Mouse (Mus musculus) v-Abl transformed pro-B cells (cell line): ENCODE results near the gene Slc5a9.

Source experiments
- in situ Hi-C, 2 experiments: fragments of 400-800 bp; cut with MboI; formaldehyde crosslinking; loops; one replicate each; pipeline ENCODE4 v1.15.1; 2025; ENCODE audit not compliant: unreplicated experiment in 2 of 2

The Slc5a9 gene

DNA sequence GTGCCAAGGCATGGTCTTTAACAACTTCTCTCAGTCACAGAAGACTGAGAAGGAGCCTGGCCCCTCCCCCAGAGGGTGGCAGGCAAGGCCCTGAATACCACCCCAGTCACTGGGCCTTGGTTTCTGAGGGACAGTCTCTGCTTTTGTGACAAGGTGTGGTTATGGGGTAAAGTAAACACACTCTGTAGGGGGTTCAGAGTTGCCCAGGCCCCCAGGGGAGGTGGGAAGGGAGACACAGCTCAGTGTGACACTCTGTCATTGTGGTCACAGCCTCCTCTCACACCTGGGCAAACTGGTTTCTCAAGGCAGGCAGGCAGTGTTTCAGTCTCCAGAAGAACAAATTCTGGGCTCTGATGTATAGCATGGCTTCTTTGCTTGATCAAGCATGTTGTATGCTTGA, at the start of gene Slc5a9:
TSS of gene Slc5a9 (minus strand) at position 144 of the 400 bp plus-strand sequence.
- in situ Hi-C loops = loop anchor here (25.0 kb wide), 2 partner anchors 760 to 1535 kb away; no protein-coding TSS in a partner anchor

DNA sequence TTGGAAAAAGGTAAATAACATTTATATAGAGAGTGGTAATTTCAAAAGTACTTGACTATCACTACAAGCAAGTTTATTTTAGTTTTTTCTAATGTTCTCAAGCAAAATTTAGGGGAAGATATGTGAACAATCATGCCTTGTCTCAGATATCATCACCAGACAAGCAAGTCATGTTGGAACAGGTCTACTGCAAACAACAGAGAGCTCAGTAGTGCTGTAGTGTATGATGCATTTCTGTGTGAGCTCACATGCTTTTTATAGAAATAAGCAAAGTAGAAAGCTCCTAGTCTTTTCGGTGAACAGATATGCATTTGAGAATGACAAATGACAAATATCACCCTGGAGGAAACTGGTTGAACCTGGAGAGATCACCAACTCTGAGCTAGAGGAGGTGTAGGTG, 16.4 kb upstream of the Slc5a9 start, which contains the start of gene Skint8:
TSS of gene Skint8 (plus strand) at position 301 of the 400 bp plus-strand sequence.
- in situ Hi-C loops = loop anchor here (25.0 kb wide), 2 partner anchors 743 to 1518 kb away; no protein-coding TSS in a partner anchor

DNA sequence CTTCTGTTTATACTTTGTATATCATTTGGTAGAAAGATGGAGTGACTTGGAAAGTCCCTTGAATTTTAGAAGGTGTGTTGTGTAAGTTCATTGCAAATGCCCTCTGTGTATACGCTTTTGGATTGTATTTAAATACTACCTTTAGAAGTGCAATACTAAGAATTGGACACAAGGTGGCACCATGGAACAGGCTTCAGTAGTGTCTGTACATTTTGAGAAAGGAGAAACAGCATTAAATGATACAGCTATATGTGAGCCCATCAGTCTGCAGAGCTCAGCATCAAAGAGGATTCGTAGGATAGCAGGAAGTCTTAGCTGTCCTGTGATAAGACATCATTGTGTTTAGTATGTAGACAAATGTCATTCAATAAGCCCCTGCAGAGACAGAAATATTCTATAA, 5.2 kb upstream of the Slc5a9 start:
- in situ Hi-C loops = loop anchor here (5.0 to 25.0 kb wide), 3 partner anchors 54 to 1529 kb away; no protein-coding TSS in a partner anchor

DNA sequence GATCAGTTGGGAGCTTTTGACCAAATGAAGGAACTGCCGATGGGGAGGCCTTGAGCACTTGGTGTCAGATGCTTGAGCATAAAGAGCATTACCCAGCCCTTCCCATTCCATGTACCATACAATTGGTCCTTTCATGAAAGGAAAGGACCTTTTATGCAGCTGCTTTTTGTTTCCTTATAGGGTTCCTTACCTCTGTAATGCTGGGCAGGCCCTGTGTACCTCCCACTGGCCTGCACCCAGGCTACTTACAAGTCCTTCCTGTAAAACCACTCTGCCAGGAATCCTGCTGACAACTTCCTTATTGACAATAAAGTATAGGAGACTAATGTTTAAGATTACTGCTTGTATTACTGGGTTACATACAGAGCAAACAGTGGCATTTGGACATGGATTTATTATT, 1.2 kb downstream of the Slc5a9 start:
- in situ Hi-C loops = loop anchor here (25.0 kb wide), 2 partner anchors 761 to 1536 kb away; no protein-coding TSS in a partner anchor

DNA sequence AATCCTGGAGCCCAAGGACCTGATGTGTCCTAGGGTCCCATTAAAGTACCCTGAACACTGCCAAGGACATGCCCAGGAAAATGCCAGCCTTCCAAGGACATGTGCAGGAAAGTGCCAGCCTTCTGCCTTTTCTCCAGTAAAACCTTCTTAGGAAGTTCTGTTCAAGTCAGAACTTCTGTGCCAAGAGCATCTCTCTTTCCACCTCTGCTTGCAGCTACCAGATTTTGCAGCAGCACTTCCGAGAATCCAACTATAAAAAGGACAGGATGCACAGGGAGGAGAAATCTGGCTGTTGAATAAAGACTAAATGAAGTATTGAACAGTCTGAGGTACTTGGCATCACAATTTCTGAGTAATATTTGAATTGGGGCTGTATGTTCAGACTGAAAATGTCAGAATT, 2.2 kb downstream of the Slc5a9 start:
- in situ Hi-C loops = loop anchor here (25.0 kb wide), 2 partner anchors 762 to 1537 kb away; no protein-coding TSS in a partner anchor

DNA sequence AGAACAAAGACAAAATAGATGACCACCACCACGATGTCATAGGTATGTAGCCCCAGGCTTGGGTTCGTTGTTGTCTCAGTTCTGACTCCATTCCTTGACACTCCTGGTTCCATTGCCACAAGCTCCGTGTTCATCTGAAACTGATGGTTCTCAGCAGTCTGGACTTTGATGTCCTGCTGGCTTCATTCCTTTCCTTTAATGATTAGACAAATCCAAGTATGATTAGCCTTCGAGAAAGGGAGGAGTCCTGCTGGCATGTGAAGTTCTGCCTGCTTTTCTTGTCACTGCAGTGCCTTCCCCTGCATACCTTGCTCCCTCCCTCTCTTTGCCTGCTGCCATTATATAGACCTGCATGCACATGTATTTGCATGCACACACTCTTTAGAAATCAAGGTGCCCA, 4.2 kb downstream of the Slc5a9 start:
- in situ Hi-C loops = loop anchor here in 1 of 2 experiments (25.0 kb wide), 1 partner anchor 1539 kb away; no protein-coding TSS in a partner anchor

DNA sequence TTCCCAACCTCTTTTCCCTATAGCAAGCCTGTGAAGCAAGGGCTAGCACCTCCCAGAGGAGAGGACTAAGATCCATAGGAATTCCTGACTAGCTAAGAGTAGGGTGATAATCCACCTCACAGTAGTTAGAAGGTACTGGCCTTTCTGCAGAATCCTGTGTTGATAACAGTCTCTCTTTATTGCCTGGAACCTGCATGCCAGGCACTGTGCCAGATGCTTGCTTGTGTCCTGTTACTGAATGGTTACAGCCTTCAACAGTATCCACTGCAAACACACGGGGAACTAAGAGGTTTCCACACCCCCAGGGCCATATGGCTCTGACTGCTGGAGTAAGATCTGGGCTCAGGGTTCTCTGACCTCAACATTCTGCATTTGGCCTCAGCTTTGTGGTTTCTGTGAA, 5.0 kb downstream of the Slc5a9 start:
- in situ Hi-C loops = loop anchor here in 1 of 2 experiments (25.0 kb wide), 1 partner anchor 1540 kb away; no protein-coding TSS in a partner anchor

DNA sequence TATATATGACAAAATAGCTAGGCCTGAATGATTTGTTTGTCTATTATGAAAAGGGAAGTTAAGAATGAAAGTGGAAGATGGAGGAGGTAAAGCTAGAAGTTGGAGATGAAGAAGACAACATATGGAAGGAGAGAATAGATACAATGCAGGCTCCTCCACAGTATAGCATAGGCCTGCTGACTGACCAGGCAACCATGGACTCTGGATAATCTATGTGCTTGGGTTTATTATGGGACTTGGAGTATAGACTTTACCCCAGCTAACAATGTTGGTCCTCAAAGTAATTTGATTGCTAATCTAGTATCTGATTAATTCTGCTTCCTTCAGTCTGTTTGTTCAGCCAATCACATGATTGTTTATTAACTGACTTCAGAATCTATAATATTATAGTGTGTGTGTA, 10.6 kb downstream of the Slc5a9 start:
- in situ Hi-C loops = loop anchor here in 1 of 2 experiments (25.0 kb wide), 1 partner anchor 1545 kb away; no protein-coding TSS in a partner anchor

DNA sequence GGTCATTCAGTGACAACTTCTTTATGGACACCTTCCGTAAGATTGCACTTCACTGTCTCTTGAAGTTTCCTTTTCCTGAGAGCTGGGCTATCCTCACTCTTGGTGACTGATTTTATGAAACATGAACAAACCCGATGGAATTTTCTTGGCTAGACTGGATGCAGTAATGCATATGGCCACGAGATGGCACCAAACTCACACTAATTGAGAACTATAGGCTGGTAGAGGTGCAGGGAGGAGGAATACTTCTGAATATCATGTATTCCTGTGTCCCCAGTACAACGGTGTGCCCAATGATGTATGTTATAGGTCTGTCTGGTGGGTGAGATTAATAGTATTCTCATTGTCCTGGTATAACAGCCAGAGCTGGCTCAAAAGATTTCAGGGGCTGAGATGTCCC, 16.1 kb downstream of the Slc5a9 start:
- in situ Hi-C loops = loop anchor here in 1 of 2 experiments (5.0 to 25.0 kb wide), 2 partner anchors 199 to 1551 kb away; no protein-coding TSS in a partner anchor

DNA sequence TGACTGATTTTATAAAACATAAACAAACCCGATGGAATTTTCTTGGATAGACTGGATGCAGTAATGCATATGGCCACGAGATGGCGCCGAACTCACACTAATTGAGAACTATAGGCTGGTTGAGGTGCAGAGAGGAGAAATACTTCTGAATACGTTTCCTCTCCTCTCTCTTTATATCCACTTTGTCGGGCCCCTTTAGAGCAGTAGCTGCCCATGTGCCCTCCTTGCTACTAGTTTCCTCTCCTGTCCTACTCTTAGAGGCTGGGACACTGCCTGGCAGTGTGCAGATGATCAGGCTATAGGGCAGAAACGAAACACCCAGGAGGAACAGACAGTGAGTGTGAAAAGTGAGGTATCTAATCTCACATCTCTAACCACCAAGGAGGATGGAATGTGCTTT, 16.7 kb downstream of the Slc5a9 start:
- in situ Hi-C loops = loop anchor here in 1 of 2 experiments (5.0 to 25.0 kb wide), 2 partner anchors 199 to 1551 kb away; no protein-coding TSS in a partner anchor

DNA sequence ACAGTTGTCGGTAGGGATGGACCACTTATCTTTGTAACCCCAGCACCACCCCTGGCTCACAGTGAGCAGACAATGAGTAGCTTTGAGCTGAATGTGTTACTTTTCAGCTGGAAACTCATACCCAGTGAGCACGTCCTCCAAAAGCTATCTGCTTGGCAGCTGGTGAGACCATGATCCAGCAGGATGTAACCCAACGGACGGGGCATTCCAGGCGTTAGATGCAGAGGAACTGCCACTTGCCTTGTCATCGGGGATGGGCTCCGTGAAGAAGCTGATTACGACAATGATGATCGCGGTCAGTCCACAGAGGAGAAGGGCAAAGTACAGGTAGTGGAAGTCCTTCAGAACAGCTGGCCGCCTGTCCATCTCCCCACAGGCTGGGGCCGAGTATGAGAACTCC, 19.2 kb downstream of the Slc5a9 start:
- in situ Hi-C loops = loop anchor here (5.0 to 25.0 kb wide), 2 partner anchors 196 to 1554 kb away; no protein-coding TSS in a partner anchor

DNA sequence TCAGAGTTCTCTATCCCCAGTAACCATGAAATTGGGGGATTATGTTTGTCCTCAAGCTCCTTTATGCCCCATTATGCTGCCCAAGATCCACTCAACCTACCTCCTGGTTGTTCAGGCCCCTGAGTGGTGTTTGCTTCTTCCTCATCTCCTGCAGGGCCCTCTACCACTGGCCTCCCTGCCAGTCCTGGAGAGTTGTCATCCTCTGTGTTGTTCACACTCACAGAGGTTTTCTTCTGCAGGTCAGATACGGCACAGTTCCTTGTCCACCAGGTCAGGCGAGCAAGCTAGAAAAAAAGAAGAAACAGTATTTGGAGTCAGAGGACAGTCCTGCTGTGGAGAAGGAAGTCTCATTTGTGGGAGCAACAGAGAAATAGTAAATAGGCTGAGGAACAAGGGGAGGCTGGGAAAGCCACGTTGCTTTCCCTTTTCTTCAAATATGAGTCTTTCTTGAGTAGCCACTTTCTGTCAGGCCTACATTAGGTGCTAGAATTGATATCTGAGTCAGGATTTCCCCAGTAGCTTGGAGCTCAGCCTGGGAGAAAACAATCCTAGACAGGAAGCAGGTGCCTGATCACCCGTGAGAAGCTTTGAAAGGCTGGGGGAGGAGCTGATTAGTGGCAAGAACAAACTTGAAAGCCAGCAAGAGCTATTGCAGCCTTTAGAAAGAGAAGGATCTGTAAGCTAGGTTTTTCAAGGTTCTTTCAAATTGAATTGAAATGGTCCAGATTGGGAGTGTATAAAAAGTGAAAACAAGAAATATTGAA, 22.4 kb downstream of the Slc5a9 start:
- in situ Hi-C loops = loop anchor here (5.0 to 25.0 kb wide), 2 partner anchors 193 to 1557 kb away; no protein-coding TSS in a partner anchor

DNA sequence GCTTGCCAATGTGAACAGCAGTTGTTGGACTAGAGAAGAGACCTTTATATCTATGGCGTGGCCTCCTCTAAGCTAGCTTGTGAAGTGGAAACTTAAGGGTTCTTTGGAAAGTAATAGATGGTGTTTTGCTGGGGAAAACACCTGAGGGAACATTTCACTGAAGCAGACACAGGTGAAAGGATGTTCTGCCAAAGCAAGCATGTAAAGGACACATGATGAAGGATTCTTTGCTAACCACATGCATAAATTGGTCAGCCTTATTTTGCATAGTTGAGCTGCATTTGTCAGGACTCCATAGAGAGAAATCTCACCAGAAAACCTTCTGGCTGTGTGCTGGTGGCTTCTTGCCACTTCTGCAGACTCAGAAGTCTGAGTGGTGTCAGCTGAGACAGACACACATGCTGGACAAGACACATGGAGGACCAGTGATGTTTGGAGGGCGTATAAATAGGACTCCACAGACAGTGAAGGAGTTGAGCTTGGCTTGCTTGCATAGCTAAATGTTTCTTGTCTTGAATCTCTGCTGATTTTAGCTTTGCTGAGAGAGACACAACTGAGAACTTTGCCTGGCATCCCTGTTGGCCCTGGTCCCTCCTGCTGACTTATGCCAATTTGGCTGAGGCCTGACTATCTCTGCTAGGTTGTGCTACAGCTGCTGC, 34.8 kb downstream of the Slc5a9 start:
- in situ Hi-C loops = no loop called here

DNA sequence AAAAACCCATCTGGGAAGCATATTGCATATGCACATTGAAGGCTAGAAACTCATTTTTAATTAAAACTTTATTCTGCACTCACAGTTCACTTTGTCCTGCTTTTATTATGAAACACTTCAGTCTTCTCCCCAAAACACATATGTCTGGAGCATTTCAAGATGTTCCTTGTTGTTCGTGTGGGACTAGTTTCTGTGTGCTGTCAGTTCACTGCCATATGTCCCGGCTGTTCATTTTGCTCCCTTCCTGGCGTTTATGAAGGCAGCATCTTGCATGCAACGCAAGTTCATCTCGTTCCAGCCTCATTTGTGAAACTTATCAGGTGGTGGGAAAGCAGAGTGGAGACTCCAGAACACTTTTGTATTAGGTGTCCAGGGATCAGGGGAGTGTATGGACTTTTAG, 36.0 kb downstream of the Slc5a9 start:
- in situ Hi-C loops = no loop called here

DNA sequence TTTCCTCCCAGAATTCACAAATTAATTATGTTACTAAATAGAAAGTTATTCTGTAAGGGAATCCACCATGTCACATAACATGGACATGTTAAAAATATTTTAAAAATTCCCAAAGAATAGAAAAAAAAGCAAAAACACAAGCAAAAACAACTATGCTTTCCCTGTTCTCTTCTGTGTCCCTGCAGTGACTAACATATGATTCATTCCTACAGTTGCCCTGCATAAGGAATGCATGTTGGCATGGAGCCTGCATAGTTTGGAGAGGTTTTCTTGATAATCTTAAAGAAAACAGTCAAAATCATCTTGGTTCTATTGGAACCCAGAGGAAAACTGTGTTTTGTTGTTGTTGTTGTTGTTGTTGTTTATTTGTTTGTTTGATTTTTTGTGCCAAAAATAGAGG, 50.1 kb downstream of the Slc5a9 start:
- in situ Hi-C loops = no loop called here

DNA sequence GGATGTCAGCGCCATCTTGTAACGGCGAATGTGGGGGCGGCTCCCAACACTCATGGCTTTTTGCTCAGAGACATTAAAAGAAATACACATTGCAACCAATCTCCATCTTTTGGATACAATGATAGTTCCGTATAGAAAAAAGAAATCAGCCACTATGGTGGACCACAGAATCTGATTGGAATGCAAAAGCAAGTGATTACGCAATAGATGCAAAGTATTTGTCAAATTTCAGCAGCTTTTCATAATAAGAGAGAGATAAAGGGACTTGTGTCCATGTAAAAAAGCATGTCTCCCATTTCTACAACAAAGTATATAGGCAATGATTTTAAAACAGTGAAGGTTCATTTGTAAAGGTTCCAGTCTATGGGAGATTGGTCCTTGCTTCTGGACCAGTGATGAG, 63.8 kb downstream of the Slc5a9 start:
- in situ Hi-C loops = no loop called here
